Mouse (Mus musculus): ENCODE measurements at regions not wholly inside any gene's neighbourhood (a gene's known extent, or its start where the extent isn't known, plus 50 kb on each side); places are given as distances from the start of the nearest gene placed in this dataset.

GRCm38 (mm10) chr2:133614672-133615071, 62.7 kb downstream of the Bmp2 start:
- peak; percentile 22 for DNase-seq

DNA sequence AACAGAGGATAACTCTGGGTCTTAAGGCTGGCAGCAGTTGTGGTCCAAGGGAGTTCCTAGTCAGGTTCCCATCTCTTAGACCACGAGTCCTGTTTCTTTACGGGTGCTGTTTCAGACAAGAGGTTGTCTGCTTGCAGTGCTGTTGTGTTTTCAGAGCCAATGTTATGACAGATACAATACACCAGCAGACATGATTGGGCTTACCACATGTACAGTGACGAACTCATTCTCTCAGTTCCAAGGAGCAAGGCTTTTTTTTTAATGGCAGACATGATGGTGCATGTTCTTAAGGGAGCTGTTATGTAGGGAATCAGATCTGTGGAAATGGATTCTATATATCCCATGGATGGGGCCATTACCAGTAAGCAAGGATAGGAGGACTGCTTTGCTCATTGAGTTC, 63.3 kb downstream of the Bmp2 start:
- no peak for DNase-seq

GRCm38 (mm10) chr2:133617317-133617835, 65.4 kb downstream of the Bmp2 start:
- no peak for DNase-seq

DNA sequence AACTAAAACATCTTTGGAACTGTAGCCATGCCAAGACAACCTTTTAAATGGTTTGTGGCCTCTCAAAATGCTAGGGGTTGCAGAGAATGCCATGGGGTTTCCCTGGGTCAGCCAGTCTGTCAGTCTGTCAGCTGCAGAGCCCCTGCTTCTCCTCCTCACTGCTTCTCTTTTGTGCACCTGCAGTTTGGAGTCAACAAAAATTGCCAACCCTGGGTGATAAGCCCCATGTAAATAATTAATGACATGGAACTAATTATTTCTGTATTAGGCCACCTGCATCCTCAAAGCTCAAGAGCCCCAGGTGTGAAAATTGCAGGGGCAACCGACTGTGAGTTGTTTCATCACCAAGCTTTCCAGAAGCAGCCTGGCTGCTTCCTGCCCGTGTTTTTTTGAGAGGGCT, 70.6 kb downstream of the Bmp2 start:
- no peak for DNase-seq

GRCm38 (mm10) chr2:133625542-133625941, 73.6 kb downstream of the Bmp2 start:
- no peak for DNase-seq

DNA sequence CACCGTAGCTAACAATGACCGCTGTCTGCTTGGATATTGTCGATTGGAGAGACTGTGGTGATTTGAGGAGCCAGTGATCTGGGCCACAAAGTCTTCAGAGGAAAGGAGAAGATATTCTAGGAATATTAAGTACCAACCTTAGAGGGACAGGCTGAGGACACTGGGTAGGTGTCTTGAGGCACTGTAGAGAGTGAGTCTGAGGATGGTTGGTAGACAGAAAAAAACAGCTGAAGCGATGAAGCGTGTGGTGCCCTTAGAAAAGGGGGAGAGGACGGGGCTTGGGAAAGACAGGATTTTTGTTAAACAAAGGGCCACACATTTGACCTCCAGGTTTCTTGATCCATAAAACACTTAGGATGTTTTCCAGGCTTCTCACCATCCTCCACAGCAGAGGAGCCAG, 76.9 kb downstream of the Bmp2 start:
- no peak for DNase-seq

DNA sequence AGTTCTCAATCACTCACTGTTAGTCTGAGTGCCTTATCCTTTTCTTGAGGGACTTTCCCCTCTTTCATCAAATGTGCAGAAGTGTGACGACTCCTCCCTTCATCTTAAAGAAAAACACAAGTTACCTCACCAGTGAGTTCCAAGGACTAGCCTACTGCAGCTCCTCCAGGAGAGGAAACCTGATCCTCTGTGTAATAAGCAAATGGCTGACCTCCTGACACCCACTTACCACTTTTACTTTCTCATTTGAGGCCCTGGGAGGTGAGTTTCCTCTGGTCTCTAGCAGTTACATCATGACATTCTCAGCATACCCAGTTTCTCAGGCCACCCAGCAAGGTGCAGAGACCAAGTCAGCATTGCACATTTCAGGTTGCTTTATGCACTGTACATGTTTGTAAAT, 83.5 kb downstream of the Bmp2 start:
- DNase-seq: no peak

DNA sequence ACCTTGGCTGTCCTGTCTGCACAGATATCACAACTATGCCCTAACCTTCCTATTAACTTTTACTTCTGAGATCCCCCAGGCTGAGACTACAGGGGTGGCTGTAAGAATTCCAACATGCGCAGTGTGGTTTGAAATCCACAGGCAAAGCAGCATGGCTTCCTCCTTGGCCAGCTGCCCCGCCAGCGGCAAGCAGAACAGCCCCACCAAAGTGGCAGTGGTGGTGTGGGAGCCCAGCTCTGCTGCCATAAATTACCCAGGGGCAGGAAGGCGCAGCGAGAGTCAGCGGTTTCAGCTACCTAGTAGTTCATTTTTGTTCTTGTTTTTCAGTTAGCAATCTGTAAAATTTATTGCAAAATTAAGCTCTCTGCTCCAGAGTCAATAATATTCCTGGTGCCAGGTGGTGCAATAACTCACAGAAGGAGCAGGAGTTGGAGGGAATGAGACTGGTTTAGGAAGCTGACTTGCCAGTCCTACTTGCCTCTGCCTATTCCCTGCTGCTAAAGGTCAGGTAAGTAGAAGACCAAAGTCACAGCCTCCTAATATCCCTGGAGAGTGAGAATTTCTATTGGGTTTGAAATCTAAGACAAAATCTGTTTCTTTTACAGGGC, 98.0 kb downstream of the Bmp2 start:
- DNase-seq: no peak

- no peak for DNase-seq
Observed at GRCm38 (mm10) chr2:133666331-133667054, 114.5 kb downstream of the Bmp2 start.

GRCm38 (mm10) chr2:133667055-133667395, 115.1 kb downstream of the Bmp2 start:
- DNase-seq: no peak

DNA sequence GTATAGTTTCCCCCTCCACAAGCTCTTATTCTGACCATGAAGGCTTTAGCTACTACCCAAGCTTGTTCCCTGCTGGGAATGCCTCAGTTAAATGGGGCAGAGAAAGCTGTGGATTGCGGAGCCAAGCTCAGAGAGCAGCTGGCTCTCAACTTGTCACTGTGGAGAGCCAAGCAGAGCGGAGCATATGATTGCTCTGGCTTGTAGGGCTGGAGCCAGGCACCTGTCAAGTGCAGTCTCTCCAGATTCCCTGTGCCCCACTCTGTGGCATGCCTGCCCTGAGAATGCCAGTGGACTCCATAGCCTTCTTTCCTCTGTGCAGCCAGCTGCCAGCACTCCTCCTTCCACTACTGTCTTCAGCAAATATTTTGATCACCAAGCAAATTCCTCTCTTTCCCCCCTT, 117.9 kb downstream of the Bmp2 start:
- no peak for DNase-seq

- DNase-seq: no peak
Observed at GRCm38 (mm10) chr2:133671528-133671927, 119.6 kb downstream of the Bmp2 start.

- DNase-seq: no peak
Observed at GRCm38 (mm10) chr2:133684367-133684766, 132.4 kb downstream of the Bmp2 start.

DNA sequence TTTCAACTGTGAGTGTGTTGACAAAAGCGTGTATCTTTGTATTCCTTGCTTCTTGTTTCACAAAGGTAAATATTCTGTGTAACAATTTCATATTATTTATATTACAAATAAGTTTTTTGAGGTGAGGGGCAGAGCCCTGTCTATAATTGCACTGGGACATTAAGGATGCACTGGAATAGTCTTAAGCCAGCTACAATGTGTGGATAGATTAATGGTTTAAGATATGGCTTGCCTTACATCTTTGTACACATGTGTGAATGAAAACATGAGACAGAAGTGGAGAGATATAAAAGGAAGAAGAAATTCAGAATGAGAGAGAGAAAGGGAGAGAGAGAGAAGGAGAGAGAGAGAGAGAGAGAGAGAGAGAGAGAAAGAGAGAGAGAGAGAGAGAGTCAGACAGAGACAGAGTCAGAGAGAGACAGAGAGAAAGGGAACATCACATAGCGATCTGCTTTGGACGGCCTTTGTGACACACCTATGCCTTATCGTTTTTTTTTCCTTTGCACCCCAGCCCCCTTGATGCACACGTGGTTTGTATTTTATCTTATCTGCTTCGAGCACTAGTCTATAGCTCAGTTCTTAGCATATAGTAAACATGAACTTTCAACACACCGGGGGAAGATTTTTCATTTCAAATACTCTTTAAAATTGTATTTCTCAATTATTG, 136.3 kb downstream of the Bmp2 start:
- DNase-seq: no peak

DNA sequence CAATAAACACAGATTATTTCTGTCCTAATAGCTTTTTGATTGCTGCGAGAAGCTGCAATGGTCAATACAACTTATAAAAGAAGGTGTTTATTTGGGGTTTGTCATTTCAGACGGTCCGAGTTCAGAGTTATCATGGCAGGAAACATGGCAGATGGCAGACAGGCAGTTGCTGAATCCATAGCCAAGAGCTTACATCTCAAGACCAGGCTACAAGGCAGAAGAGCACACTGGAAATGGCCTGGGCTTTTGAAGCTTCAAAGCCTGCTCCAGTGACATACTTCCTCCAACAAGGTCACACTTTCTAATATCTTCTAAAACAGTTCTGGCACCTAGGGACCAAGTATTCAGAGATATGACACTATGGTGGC, 136.8 kb downstream of the Bmp2 start:
- no peak for DNase-seq

DNA sequence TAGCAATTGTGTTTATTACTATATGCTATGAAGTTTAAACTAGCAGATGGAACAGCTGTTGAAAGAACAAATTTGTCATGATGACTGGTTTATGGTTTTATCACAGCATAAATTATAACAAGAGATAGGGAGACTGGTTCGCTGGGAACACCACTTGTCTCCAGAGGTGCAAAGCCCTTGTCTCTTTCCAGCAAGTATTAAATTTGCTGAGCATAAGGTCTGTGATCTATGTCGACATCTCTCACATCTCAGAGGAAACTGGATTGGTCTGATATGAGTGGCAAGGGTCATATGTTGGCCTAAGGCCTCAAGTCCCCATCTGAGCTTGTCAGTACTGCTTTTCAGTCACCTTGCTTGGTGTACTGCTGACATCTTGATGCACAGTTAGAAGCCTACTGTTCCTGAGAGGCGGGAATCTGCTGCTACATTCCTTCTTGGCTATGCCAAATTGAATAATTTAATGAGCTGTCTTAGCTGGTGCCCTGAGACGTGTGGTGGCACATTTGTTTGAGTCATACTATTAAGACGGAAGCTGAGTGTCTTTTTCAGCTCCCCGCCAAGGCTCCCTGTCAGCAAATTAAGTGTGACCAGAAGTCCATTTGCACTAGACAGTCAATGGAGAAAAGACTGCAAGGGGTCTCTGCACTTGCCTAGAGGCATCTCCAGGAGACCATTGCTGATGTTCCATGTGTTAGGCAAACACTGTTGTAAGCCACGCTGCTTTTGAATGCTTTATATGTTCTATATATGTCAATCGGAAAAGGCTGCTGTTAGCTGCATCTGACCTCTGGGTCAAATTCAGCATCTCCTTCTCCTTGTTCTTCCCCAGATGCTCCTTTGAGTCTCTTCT, 157.0 kb downstream of the Bmp2 start:
- no peak for DNase-seq

DNA sequence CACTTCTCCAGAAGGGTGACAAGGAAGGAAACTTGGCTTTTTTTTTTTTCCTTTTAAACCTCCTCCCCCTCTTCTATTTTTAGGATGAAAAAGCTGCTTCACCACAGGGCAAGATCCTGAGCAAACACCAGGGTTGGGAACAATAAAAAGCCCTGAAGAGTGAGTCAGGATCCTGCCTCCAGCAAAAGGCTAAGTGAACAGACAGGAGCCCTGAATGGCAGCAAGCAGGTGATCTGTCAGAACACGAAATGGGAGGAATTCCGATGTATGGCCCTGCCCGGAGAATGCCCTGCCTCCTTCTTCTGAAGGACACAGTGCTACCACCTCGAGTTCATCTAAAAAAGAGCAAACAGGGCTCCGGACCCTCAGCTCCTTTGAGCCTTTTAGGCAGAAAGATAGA, 164.3 kb downstream of the Bmp2 start:
- DNase-seq: no peak

- DNase-seq: no peak
Observed at GRCm38 (mm10) chr2:133717076-133717475, 165.1 kb downstream of the Bmp2 start.

GRCm38 (mm10) chr2:133724310-133724709, 172.4 kb downstream of the Bmp2 start:
- peak; percentile 7 for DNase-seq

DNA sequence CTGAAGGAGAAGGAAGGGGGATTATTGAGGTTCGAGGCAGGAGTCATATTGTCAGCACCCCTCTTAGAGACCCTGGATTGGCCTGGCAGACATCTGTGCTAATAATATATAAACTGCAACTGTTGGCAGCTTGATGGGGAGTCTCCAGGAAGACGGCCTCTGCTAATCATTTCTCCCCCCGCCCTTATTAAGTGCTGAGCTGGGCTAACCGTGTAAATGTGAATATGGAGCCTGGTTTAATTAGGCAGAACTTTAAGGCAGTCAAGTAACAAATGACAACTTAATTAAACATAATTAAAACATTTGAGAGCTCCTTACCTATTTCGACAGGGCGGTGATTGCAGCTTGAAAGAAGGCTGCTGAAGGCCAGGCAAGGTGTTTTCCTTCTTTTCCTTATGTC, 172.8 kb downstream of the Bmp2 start:
- no peak for DNase-seq

- no peak for DNase-seq
Observed at GRCm38 (mm10) chr2:133734469-133735225, 182.7 kb downstream of the Bmp2 start.

DNA sequence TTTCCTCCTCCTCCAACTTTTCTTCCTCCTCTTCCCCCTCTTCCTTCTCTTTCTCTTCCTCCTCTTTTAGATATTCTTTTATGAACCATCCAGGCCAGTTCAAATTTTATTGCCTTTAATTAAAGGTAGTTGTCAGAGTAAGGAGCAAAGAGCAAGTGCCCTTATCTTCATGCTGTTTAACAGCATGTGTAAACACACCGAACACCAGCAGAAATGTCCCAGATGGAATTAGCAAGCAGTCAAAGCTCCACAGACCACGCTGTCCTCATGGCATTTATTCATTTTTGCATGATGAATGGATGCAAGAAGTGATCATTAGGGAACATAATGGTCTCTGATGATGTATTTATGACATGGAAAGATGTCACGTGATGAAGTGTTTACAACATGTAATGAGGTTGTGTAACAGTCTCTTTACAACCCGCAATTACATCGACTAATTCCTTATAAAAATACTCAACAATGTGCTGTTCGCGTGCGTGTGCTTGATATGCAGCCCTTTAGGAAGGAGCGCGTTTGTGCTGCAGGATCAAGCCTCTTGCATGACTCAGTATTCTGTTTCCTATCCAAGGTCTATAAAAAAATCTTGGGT, 187.0 kb downstream of the Bmp2 start:
- no peak for DNase-seq

Measured in heart, postnatal 4 days (tissue).